Mouse (Mus musculus) neural tube, embryonic 14.5 days (tissue): ENCODE measurements around the gene Cdkl3. TPM values are rescaled to one million over a fixed set of nuclear protein-coding genes. Genes with fewer than 3 reads are reported as not detected.

ENCODE experiments used
- ATAC-seq: fragments of 200-750 bp; cut with Nextera tagmentation; 2 replicates; pipeline ENCODE4 v1.8.0; 2017; ENCODE audit warnings: low read depth, mild to moderate bottlenecking, moderate TSS enrichment, moderate library complexity
- H3K27ac ChIP-seq: fragments of 300-500 bp; sonication (generic); 2 replicates; pipeline ENCODE4 v1.5.1; 2014; ENCODE audit warnings: low read depth, mild to moderate bottlenecking, control low read depth, low read length, moderate library complexity, mixed read lengths
- H3K27me3 ChIP-seq: fragments of 300-500 bp; sonication (generic); 2 replicates; pipeline ENCODE4 v1.6.1; 2014; ENCODE audit warnings: low read length; ENCODE audit not compliant: control insufficient read depth, insufficient read depth
- H3K36me3 ChIP-seq: fragments of 300-500 bp; sonication (generic); 2 replicates; pipeline ENCODE4 v1.6.1; 2014; ENCODE audit warnings: low read length, mixed read lengths; ENCODE audit not compliant: control insufficient read depth, insufficient read depth
- H3K4me1 ChIP-seq: fragments of 300-500 bp; sonication (generic); 2 replicates; pipeline ENCODE4 v1.6.1; 2014; ENCODE audit warnings: low read length; ENCODE audit not compliant: control insufficient read depth, insufficient read depth
- H3K4me2 ChIP-seq: fragments of 300-500 bp; sonication (generic); 2 replicates; pipeline ENCODE4 v1.6.1; 2014; ENCODE audit warnings: mild to moderate bottlenecking, low read depth, low read length, control low read depth
- H3K4me3 ChIP-seq: fragments of 300-500 bp; sonication (generic); 2 replicates; pipeline ENCODE4 v1.5.1; 2014; ENCODE audit warnings: low read depth, low read length, control low read depth, mixed read lengths
- H3K9ac ChIP-seq: fragments of 300-500 bp; sonication (generic); replicated peaks from 2 replicates; pipeline ENCODE4 v1.6.1; 2014; ENCODE audit warnings: low read depth, mild to moderate bottlenecking, control low read depth, low read length, mixed read lengths
- H3K9me3 ChIP-seq: fragments of 300-500 bp; sonication (generic); 2 replicates; pipeline ENCODE4 v1.6.1; 2016; ENCODE audit warnings: low read length; ENCODE audit not compliant: control insufficient read depth
- WGBS: fragments of 180-500 bp; shearing (Covaris S2); extraction: QIAGEN DNeasy Blood & Tissue Kit; methylation state at CpG from one replicate; pipeline ENCODE4 v1.1.7; 2014; 5-methylcytosine and 5-hydroxymethylcytosine counted together
- polyA plus RNA-seq: library from polyadenylated mRNA; unstranded; fragments of >200 nt; fragmentation: Nextera tagmentation; extraction: Ambion mirVana; gene quantifications from 2 replicates; pipeline ENCODE4 v1.2.1, GENCODE M21; 2014

Gene Cdkl3
- polyA plus RNA-seq, 1 experiment from 2014 or later: 29.5 TPM

- no peak for ATAC-seq
- Histone ChIP-seq H3K36me3 (no peaks in the 10 kb centered on the region), H3K4me2 (no peak overlapping the region), H3K4me1 (peaks cover 5% of the 10 kb centered on the region; the same call in 1 of the 2 replicates), H3K4me3 (no peak overlapping the region), H3K9ac (no peak overlapping the region), H3K27ac (no peak overlapping the region), H3K9me3 (no peaks in the 10 kb centered on the region), H3K27me3 (no peaks in the 10 kb centered on the region)
- 84% methylated on average over 4 of the region's 4 CpGs for WGBS
These were observed 73.9 kb downstream of the Cdkl3 start for GRCm38 (mm10) chr11:52077939-52078338.

- ATAC-seq: no peak; the same call in 1 of the 2 replicates
- H3K4me1 ChIP-seq: peaks cover 5% of the 10 kb centered on the region; the same call in 1 of the 2 replicates
- 22% methylated on average over 5 of the region's 5 CpGs for WGBS
- H3K4me2 ChIP-seq: no peak overlapping the region
- H3K27me3 ChIP-seq: no peaks in the 10 kb centered on the region
- H3K27ac ChIP-seq: no peak overlapping the region
- H3K4me3 ChIP-seq: no peak overlapping the region
- no peak overlapping the region for H3K9ac ChIP-seq
- no peaks in the 10 kb centered on the region for H3K36me3 ChIP-seq
- H3K9me3 ChIP-seq: no peaks in the 10 kb centered on the region
These were observed 76.0 kb downstream of the Cdkl3 start for GRCm38 (mm10) chr11:52079978-52080377.

GRCm38 (mm10) chr11:52080656-52081055 lies 76.6 kb downstream of the Cdkl3 start:
- Histone ChIP-seq H3K36me3 (no peaks in the 10 kb centered on the region), H3K27me3 (no peaks in the 10 kb centered on the region), H3K4me2 (no peak overlapping the region), H3K4me1 (peaks cover 4% of the 10 kb centered on the region; the same call in 1 of the 2 replicates), H3K9me3 (no peaks in the 10 kb centered on the region), H3K9ac (no peak overlapping the region), H3K27ac (no peak overlapping the region), H3K4me3 (no peak overlapping the region)
- ATAC-seq: no peak
- WGBS: 95% methylated on average over 2 of the region's 2 CpGs

- Histone ChIP-seq H3K36me3 (no peaks in the 10 kb centered on the region), H3K27ac (peak overlapping the region; percentile 74), H3K9ac (no peak overlapping the region), H3K27me3 (no peaks in the 10 kb centered on the region), H3K4me3 (no peak overlapping the region), H3K4me1 (no peaks in the 10 kb centered on the region), H3K4me2 (0 out of 2 replicates have a peak overlapping the region, but pooled peaks have one; percentile 8), H3K9me3 (no peaks in the 10 kb centered on the region)
- 48% methylated on average over 4 of the region's 4 CpGs for WGBS
- ATAC-seq: peak; percentile 54; the same call in 1 of the 2 replicates
These were observed 81.8 kb downstream of the Cdkl3 start for GRCm38 (mm10) chr11:52085857-52086203.

- Histone ChIP-seq H3K4me3 (no peak overlapping the region), H3K4me1 (no peaks in the 10 kb centered on the region), H3K36me3 (no peaks in the 10 kb centered on the region), H3K27ac (peak overlapping the region; percentile 74), H3K9ac (no peak overlapping the region), H3K4me2 (0 out of 2 replicates have a peak overlapping the region, but pooled peaks have one; percentile 8), H3K9me3 (no peaks in the 10 kb centered on the region), H3K27me3 (no peaks in the 10 kb centered on the region)
- 40% methylated on average over 9 of the region's 9 CpGs for WGBS
- peak; percentile 87; the same call in 1 of the 2 replicates for ATAC-seq
These were observed 82.3 kb downstream of the Cdkl3 start for GRCm38 (mm10) chr11:52086204-52086864.

- no peak overlapping the region for H3K4me2 ChIP-seq
- no peak for ATAC-seq
- no peak overlapping the region for H3K9ac ChIP-seq
- H3K9me3 ChIP-seq: no peaks in the 10 kb centered on the region
- no peaks in the 10 kb centered on the region for H3K36me3 ChIP-seq
- H3K4me3 ChIP-seq: no peak overlapping the region
- no peaks in the 10 kb centered on the region for H3K27me3 ChIP-seq
- 79% methylated on average over 8 of the region's 8 CpGs for WGBS
- no peak overlapping the region for H3K27ac ChIP-seq
- no peaks in the 10 kb centered on the region for H3K4me1 ChIP-seq
These were observed 85.3 kb downstream of the Cdkl3 start for GRCm38 (mm10) chr11:52089291-52089690.

GRCm38 (mm10) chr11:52091261-52091660 lies 87.2 kb downstream of the Cdkl3 start:
- no peak overlapping the region for H3K9ac ChIP-seq
- no peaks in the 10 kb centered on the region for H3K27me3 ChIP-seq
- WGBS: 90% methylated on average over 9 of the region's 9 CpGs

GRCm38 (mm10) chr11:52094568-52094967 lies 90.5 kb downstream of the Cdkl3 start:
- Histone ChIP-seq H3K4me1 (peaks cover 5% of the 10 kb centered on the region), H3K9me3 (no peaks in the 10 kb centered on the region), H3K36me3 (no peaks in the 10 kb centered on the region), H3K27ac (no peak overlapping the region), H3K9ac (no peak overlapping the region), H3K4me3 (no peak overlapping the region), H3K27me3 (no peaks in the 10 kb centered on the region), H3K4me2 (no peak overlapping the region)
- ATAC-seq: no peak
- 70% methylated on average over 5 of the region's 5 CpGs for WGBS

More at GRCm38 (mm10) chr11:52091261-52091660, 87.2 kb downstream of the Cdkl3 start:
- Histone ChIP-seq H3K9me3 (no peaks in the 10 kb centered on the region), H3K4me2 (no peak overlapping the region), H3K27ac (no peak overlapping the region), H3K36me3 (no peaks in the 10 kb centered on the region), H3K4me3 (no peak overlapping the region), H3K4me1 (no peaks in the 10 kb centered on the region)
- no peak for ATAC-seq

GRCm38 (mm10) chr11:52097016-52097415 lies 93.0 kb downstream of the Cdkl3 start:
- Histone ChIP-seq H3K4me3 (no peak overlapping the region), H3K9me3 (no peaks in the 10 kb centered on the region), H3K27ac (no peak overlapping the region), H3K4me1 (peaks cover 16% of the 10 kb centered on the region), H3K27me3 (no peaks in the 10 kb centered on the region), H3K4me2 (no peak overlapping the region), H3K36me3 (no peaks in the 10 kb centered on the region), H3K9ac (no peak overlapping the region)
- ATAC-seq: no peak
- WGBS: 75% methylated on average over 3 of the region's 3 CpGs
